Mouse (Mus musculus) spleen, adult 2 months (tissue): ENCODE data around the gene Tmem170.

Source experiments
- CTCF ChIP-seq: fragments of 200-500 bp; IDR thresholded peaks from 2 replicates; pipeline ENCODE4 v1.5.1; 2011; ENCODE audit warnings: mild to moderate bottlenecking, inconsistent platforms; ENCODE audit not compliant: insufficient read depth, insufficient read length, insufficient replicate concordance; ENCODE audit errors: extremely low read depth
- POLR2A ChIP-seq: fragments of 200-500 bp; IDR thresholded peaks from 2 replicates; pipeline ENCODE4 v1.6.1; 2011; ENCODE audit warnings: low read depth, low read length, inconsistent platforms

GRCm38 (mm10) chr8:111868664-111869063, 7.9 kb downstream of the Tmem170 start:
- TF ChIP-seq CTCF (no peak), POLR2A (no peak)
